Mouse (Mus musculus) fibroblast of lung, adult 2 months (primary cell): Measurements from ENCODE around the gene Ezh1.
A peak's percentile ranks its signal among the peaks of the same experiment; 100 is the strongest.

Source experiments
- DNase-seq: peaks from one replicate; pipeline ENCODE4 v3.0.0-alpha.2; 2011; ENCODE audit warnings: low read depth

The Ezh1 gene

GRCm38 (mm10) chr11:101245855-101246701 lies 19.8 kb upstream of the Ezh1 start, which contains the start of gene Ramp2:
TSS of gene Ramp2 (plus strand) at chr11:101246028.
- DNase-seq, result no peak

GRCm38 (mm10) chr11:101245071-101245470 lies 18.8 kb upstream of the Ezh1 start:
- DNase-seq, result no peak

GRCm38 (mm10) chr11:101238071-101238647 lies 11.9 kb upstream of the Ezh1 start:
- no peak for DNase-seq

- no peak for DNase-seq
These were observed 10.5 kb upstream of the Ezh1 start for GRCm38 (mm10) chr11:101236782-101237181.

GRCm38 (mm10) chr11:101235429-101235828 lies 9.2 kb upstream of the Ezh1 start:
- DNase-seq, result no peak

GRCm38 (mm10) chr11:101234124-101234523 lies 7.9 kb upstream of the Ezh1 start:
- no peak for DNase-seq

- no peak for DNase-seq
These were observed 7.0 kb upstream of the Ezh1 start for GRCm38 (mm10) chr11:101233240-101233639.

GRCm38 (mm10) chr11:101232010-101232839 lies 6.0 kb upstream of the Ezh1 start:
- DNase-seq, result no peak

GRCm38 (mm10) chr11:101230991-101231871 lies 5.0 kb upstream of the Ezh1 start:
- DNase-seq, result no peak

GRCm38 (mm10) chr11:101230526-101230925 lies 4.3 kb upstream of the Ezh1 start:
- DNase-seq, result no peak

- DNase-seq, result no peak
These were observed 3.8 kb upstream of the Ezh1 start for GRCm38 (mm10) chr11:101230061-101230511.

GRCm38 (mm10) chr11:101229361-101229900 lies 3.2 kb upstream of the Ezh1 start:
- DNase-seq, result no peak

GRCm38 (mm10) chr11:101225331-101226064 lies 765 bp downstream of the Ezh1 start:
- DNase-seq, result no peak

- DNase-seq, result no peak
These were observed 1.9 kb downstream of the Ezh1 start for GRCm38 (mm10) chr11:101224337-101224736.

GRCm38 (mm10) chr11:101221306-101221986 lies 4.8 kb downstream of the Ezh1 start:
- no peak for DNase-seq

GRCm38 (mm10) chr11:101220853-101221252 lies 5.4 kb downstream of the Ezh1 start:
- DNase-seq, result no peak

GRCm38 (mm10) chr11:101218436-101219055 lies 7.7 kb downstream of the Ezh1 start:
- no peak for DNase-seq

- no peak for DNase-seq
These were observed 9.3 kb downstream of the Ezh1 start for GRCm38 (mm10) chr11:101216936-101217335.

- DNase-seq, result peak; percentile 58
These were observed 14.3 kb downstream of the Ezh1 start for GRCm38 (mm10) chr11:101211970-101212369.
